Mouse (Mus musculus): Measurements from ENCODE around the gene Eif4e1b.

DNA sequence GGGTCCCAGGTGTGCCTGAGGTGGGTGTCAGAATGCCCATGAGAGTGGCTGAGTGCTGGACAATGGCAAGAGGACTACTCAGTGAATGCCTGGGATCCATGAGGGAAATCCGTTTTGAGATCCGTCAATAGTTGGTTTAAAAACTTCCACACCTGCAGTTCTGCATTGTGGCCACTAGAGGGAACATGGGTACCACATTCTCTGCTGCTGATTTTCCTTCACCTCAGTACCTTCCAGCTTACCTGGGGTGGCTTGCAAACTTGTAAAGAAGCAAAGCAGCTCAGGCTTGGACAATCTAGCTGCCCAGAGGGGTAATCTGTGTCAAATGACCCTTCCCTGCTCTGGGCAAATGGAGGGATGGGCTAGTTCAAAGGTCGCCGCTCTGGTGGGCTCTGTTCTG is 13.6 kb downstream of the Eif4e1b start:
- TF ChIP-seq CTCF (IDR thresholded peaks at IDR 0.05; ENCODE audit: insufficient read depth, low read length) (peak; percentile 56), POLR2A (IDR thresholded peaks at IDR 0.05; ENCODE audit: borderline replicate concordance, extremely low read depth, low read depth, low read length) (no peak)
